Mouse (Mus musculus): ENCODE data around the gene Prr9. TPM values are rescaled to one million over a fixed set of nuclear protein-coding genes. Genes with fewer than 3 reads are reported as not detected.

The Prr9 gene
- total RNA-seq (2022), result not detected

DNA sequence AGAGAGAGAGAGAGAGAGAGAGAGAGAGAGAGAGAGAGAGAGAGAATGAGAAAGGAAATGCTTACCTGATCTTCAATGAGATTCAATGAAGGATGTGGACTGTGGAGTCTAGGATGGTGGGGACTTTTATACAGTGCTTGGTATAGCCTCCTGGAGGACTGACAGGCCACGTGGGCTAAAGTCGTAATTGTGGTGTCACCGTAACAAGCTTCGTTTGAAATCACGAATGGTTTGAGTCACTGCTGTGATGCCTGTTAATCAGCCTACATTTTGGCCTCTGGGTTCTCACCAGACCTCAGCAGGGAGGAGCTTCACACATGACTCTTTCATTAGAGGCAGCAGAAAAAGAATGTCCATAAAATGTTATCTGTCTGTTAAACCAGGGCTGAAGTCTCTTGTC, at the start of gene Prr9:
Gene Prr9, minus strand, starts transcription at position 101 of the 400 bp plus-strand sequence.
- no peak for DNase-seq (ENCODE audit: low spot score in 2 of 2)

DNA sequence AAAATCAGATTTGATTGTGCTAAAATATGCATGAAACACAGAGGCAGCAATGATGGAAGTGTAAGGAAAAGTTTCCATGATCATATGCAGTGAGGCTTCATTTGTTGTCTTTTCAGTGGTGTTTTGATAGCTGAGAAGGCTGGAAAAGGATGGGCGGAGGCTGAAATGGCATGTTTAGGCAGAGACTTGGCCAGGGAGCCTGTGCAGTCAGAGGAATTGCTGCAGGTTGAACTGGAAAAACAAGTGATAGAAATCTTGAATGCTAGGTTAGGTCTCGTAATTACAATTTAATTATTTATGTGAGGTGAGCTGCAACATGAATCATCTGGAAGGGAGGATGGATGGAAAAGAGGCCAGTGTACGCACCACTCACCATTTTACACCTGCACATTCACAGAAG, 46.1 kb upstream of the Prr9 start:
- DNase-seq (ENCODE audit: low spot score in 2 of 2), result no peak

DNA sequence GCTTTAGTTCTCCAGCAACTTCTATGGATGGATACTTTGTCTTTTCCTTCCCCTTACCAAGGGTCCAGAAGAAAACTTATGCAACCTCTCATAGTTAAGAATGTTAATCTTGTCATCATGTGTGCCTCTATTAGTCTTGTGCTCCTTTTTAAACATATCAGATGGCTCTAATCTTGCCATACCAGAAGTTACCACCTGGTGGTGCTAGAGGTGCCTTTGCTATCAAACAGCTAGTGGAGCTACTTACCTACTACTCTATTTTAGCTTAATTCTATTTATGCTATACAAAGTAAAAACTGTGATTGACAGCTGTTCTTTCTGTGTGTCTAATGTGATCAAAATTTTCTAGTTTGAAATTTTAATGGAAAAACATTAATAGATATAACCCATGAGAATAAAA, 29.6 kb upstream of the Prr9 start:
- DNase-seq (ENCODE audit: low spot score in 2 of 2), result no peak

DNA sequence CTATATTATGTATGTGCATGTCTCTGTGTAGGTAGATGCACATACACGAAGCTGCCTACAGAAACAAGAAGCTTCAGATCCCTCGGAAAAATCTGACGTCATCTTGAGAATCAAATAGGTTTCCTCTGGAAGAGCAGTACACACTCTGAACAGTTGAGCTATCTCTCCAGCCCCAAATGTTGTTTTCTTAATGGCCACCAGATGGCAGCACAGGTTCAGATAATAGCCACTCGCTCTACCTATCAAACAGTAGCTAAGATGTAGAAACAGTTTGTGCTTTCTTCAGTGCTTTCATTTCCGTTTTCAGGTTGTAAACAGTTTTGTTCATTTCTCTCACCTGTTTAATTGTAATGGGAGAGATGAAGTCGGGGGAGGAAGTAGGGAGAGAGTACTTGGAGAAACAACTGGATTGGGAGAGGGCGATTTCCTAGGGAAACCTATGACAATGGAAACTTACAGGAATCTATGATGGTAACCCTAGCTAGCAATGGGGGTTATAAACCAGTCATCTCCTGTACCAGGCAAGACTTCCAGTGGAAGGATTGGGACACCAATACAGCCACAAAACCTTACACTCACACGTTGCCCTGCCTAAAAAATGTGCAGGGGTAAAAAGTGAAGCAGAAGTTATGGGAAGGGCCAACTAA, 27.0 kb upstream of the Prr9 start:
- DNase-seq (ENCODE audit: low spot score in 2 of 2), result no peak

DNA sequence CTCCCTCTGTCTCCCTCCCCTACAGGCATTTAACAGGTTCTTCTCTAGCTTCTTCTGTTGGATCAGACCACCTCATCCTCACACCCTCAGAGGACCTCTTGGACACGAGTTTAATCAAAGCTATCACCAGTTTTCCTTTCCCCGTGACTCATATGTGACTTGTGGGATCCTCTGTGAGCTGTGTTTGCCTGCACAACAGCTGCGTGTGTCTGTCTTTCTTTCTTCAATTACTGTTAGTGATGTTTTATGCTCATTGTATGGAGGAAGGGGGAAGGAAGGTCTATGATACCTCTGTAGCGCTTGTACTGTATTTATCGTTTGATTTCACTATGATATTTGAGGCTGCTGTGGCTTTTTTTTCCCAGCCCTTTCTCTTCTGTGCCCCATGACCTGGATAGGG, 24.2 kb upstream of the Prr9 start:
- no peak for DNase-seq (ENCODE audit: low spot score in 2 of 2)

DNA sequence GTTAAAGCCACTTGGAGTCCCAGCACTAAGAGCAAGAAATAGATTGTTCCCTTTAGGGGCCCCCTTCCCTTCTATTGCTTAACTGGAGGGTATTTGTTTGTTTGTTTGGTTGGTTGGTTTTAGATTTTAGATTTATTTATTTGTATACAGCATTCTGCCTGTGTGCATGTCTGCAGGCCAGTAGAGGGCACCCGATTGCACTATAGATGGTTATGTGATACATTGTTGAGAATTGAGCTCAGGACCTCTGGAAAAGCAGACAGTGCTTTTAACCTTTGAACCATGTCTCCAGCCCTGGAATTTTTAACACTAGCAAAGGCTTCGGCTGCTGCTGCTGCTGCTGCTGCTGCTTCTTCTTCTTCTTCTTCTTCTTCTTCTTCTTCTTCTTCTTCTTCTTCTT, 23.7 kb upstream of the Prr9 start:
- no peak for DNase-seq (ENCODE audit: low spot score in 2 of 2)

DNA sequence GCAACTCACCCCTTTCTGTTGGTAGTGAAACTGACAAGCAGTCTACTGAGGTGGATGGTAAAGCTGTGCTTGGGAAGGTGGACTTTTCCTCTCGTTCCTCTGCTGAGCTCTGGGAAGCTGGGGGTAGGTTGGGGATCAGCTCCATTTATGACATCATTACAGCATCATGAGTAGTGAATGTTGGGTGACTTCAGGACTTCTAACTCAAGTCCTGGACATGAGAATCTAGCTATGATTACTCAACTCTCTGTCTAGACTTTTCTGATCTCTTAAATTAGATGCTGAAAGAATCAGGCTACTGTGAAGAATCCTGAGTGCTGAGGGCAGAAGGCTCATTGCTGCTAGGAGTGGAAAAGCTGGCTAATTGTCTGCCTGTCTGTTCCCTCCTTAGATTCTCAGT, 18.9 kb upstream of the Prr9 start, which contains the start of gene Lelp1:
Gene Lelp1, minus strand, starts transcription at position 101 of the 400 bp plus-strand sequence.
- DNase-seq (ENCODE audit: low spot score in 2 of 2), result no peak

DNA sequence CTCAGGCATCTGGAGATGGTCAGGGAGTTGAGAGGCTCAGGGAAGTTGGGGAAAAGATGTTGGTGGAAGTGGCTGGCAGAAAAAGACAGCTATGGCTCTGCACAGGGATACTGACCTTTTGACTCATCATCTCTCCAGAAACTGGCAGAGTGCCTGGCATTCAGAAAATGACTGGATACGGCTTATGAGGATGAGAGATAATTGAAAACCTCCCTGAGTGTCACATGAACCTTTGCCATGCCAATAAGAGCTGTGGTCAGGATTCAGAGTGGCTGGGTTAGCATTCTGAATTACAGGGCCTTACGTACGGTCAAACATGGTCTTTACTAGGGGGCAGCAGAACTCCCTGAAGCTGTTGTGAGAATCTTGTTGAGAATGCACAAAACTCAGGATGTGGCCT, 2.8 kb downstream of the Prr9 start:
- DNase-seq (ENCODE audit: low spot score in 2 of 2), result no peak

DNA sequence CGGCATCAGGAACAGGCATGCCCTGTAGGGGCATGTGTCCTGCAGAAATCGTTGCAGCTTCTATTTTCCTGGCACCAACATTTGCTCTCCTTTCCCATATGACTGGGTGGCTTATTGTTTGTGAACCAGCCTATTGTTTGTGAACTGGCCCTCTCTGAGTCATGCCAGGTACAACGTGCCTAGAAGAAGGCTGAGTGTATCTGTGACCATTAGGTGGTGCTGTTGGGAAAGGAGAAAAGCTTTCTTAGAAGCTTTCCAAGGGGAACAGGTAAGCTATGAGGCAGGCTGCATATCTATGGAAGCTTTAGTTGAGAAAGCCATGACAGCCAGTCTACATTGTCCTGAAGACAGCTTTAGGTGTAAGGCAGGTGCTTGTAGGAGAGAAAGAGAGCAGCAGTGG, 5.8 kb downstream of the Prr9 start:
- no peak for DNase-seq (ENCODE audit: low spot score in 2 of 2)

DNA sequence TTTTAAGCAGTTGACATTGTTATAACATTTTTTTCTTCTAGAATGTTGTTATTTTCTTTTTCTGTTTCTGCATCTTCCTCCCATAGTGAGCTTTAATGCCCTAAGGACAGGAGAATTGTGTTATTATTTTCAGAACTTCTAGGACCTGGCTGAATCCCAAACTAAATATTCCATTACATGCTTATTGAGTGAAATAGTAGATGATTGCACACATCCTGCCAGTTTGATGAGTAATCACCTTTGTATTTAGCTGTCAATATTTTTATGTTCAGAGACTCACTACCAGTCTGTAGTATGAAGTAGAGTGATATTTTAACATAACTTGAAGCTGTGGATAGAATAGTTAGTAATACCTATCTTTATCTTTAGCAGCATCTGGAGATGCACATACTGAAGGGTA, 12.2 kb downstream of the Prr9 start:
- DNase-seq (ENCODE audit: low spot score in 2 of 2), result no peak

DNA sequence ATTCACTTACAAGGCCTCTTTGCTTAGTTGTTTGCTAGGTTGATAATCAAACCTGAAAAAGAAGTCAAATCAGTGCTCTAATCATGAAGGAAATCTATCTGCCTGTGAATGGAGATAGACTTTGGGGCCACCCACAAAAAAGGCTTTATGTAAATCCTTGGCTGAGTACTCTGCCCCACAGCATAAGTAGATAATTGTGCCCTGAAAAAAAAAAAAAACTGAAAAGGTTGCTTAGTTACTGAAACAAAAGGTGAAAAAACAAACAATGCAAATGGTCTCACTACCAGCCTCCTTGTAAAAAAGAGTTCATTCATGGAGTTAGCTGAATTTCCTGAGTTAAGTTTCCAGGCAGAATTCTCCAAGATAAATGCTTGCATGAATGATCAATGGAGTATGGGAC, 13.0 kb downstream of the Prr9 start:
- no peak for DNase-seq (ENCODE audit: low spot score in 2 of 2)

DNA sequence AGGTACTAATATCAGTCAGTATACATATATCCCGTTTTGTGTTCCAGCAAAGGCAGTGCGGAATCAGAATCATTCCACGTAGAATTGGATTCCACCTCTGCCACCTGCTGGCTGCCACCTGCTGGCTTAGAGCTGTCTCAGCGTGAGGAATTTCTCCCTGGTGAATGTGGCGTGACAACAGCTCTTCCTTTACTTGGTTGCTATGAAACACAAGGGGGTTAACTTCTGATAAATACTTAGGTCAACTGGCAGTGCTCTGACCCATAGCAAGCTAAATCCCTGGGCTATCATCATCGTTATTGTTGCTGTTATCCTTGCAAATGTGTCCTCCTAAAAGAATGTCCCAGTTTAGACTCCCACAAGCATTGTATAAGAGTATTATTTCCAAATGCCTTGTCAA, 17.2 kb downstream of the Prr9 start:
- DNase-seq (ENCODE audit: low spot score in 2 of 2), result no peak

DNA sequence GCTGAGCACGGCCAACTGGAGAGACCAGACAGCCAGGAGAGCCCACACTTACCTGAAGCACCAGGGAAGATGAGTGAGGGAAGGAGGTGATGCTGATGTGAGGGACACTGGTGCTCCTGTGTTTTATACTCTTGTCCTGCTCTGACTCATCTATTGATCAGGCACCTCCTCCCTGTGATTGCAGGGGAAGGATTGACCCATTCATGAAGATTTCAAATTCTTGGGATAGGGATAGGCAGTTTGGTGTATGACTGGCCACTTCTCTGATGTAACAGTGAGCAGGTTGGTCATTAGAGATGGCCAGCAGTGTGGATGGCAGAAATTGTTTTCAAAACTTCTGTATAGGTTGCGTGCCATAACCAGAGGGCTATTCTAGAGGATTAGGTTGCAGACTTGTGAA, 40.7 kb downstream of the Prr9 start, which contains the start of gene Lor:
Gene Lor, minus strand, starts transcription at position 101 of the 400 bp plus-strand sequence.
- DNase-seq (ENCODE audit: low spot score in 2 of 2), result no peak

DNA sequence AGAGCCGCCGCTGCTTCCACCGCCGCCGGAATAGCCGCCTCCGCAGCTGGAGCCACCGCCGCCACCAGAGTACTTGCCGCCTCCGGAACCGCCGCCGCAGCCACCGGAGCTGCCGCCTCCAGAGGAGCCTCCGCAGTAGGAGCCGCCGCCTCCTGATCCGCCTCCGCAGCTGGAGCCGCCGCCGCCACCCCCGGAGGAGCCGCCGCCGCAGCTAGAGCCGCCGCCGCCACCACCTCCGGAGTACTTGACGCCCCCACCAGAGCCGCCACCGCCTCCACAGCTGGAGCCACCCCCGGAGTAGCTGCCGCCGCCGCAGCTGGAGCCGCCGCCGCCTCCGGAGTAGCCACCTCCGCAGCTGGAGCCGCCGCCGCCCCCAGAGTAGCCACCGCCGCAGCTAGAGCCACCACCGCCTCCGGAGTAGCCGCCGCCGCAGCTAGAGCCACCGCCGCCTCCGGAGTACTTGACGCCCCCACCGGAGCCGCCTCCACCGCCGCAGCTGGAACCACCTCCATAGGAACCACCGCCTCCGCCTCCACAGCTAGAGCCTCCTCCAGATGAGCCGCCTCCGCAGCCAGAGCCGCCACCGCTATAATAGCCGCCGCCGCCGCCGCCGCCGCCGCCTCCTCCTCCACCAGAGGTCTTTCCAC, 42.3 kb downstream of the Prr9 start:
- DNase-seq (ENCODE audit: low spot score in 2 of 2), result peak; percentile 2 to 7

DNA sequence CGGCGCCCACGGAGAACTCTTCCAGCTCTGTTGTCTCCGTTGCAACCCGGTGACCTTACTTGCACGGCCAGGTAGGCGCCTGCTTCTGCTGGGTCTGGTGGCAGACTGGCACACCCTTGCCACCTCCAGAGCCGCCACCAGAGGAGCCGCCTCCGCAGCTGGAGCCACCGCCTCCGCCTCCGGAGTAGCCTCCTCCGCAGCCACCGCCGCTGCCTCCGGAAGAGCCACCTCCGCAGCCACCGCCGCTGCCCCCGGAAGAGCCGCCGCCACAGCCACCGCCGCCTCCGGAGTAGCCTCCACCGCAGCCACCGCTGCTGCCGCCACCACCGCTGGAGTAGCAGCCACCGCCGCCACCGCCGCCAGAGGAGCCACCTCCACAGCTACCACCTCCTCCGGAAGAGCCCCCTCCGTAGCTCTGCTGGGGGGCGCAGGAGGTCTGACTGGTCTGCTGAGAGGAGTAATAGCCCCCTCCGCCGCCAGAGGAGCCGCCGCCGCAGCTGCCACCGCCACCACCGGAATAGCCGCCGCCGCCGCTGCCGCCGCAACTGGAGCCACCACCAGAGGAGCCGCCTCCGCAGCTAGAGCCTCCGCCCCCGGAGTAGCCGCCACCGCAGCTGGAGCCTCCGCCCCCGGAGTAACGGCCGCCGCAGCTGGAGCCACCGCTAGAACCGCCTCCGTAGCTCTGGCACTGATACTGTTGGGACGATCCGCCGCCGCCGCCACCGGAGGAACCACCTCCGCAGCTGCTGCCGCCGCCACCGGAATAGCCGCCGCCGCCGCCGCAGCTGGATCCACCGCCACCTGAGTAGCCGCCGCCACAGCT, 43.1 kb downstream of the Prr9 start:
- peak; percentile 14 to 26 for DNase-seq (ENCODE audit: low spot score in 2 of 2)

Other genes starting within 250 kb of the Prr9 start
- gene Pglyrp3, start 109.4 kb downstream of the Prr9 start, total RNA-seq (2022), result not detected
- not detected for gene Lor, start 40.8 kb downstream of the Prr9 start, total RNA-seq (2022)
- not detected for gene Lelp1, start 18.8 kb upstream of the Prr9 start, total RNA-seq (2022)
- gene Sprr2a1, start 91.9 kb upstream of the Prr9 start, total RNA-seq (2022), result not detected
- not detected for gene Sprr2a2, start 92.0 kb upstream of the Prr9 start, total RNA-seq (2022)
- not detected for gene Sprr2a3, start 161.5 kb upstream of the Prr9 start, total RNA-seq (2022)
- gene Sprr2b, start 192.7 kb upstream of the Prr9 start, total RNA-seq (2022), result not detected
- gene Sprr2d, start 215.2 kb upstream of the Prr9 start, total RNA-seq (2022), result not detected
- not detected for gene Sprr2e, start 228.2 kb upstream of the Prr9 start, total RNA-seq (2022)
- not detected for gene Sprr2f, start 241.2 kb upstream of the Prr9 start, total RNA-seq (2022)